Mouse (Mus musculus) layer of hippocampus, adult 9-10 months (tissue): ENCODE data around the gene Derl2.

ENCODE experiments used
- DNase-seq: peaks from one replicate; pipeline ENCODE4 v3.0.0; 2022; ENCODE audit warnings: low spot score

Gene Derl2

GRCm38 (mm10) chr11:70982030-70982429 is 37.6 kb downstream of the Derl2 start:
- DNase-seq: no peak

DNA sequence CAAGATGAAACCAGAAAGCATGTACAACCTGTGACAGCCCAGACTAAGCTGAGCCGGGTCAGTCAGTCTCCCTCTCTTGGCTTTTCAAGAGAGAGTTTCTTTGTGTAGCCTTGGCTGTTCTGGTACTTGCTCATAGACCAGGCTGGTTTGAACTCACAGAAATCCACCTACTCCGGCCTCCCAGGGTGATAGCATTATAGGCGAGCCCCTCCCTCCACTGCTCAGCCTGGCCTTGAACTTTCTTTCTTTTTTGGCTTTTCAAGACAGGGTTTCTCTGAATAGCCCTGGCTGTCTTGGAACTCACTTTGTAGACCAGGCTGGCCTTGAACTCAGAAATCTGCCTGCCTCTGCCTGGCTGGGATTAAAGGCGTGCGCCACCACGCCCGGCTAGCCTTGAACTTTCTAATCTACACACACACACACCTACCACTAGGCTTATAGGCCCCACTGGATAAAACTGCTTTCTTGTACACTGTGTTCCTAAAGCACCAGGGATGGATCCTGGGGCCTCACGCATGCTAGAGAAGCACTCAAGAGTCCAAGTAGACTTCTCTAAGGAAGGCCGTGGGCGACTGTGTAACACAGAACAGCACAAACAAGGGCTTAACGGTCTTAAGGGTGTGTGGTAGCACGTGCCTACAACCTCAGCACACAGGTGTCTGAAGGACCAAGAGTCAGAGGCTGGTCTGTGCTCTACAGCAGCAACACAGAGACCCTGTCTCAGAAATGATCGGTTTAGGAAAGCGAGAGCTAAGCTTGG is 38.7 kb downstream of the Derl2 start:
- DNase-seq: no peak

GRCm38 (mm10) chr11:70980232-70980631 is 39.4 kb downstream of the Derl2 start:
- DNase-seq: no peak

GRCm38 (mm10) chr11:70977293-70977692 is 42.3 kb downstream of the Derl2 start:
- no peak for DNase-seq

- peak; percentile 31 for DNase-seq
Measured at GRCm38 (mm10) chr11:70975193-70975592, 44.4 kb downstream of the Derl2 start.

DNA sequence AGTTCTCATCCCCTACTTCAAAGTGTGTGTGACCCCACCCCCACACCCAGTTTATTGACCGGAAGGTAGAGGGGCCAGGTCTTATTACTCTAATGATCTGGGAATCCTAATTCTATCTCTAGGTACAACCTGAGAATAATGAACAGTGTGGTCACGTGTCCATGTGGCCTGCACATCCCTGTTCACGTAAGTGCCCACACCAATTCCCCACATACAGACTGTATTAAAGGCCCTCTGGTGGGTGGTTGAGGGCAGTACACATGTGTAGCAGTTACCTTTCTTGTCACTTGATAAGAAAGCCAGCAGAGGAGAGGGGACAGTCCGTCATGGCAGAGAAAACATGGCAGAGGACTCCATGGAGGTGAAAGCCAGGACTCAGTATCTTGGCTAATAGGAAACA is 45.7 kb downstream of the Derl2 start:
- DNase-seq: no peak

- DNase-seq: no peak
Measured at GRCm38 (mm10) chr11:70972586-70972985, 47.1 kb downstream of the Derl2 start.

DNA sequence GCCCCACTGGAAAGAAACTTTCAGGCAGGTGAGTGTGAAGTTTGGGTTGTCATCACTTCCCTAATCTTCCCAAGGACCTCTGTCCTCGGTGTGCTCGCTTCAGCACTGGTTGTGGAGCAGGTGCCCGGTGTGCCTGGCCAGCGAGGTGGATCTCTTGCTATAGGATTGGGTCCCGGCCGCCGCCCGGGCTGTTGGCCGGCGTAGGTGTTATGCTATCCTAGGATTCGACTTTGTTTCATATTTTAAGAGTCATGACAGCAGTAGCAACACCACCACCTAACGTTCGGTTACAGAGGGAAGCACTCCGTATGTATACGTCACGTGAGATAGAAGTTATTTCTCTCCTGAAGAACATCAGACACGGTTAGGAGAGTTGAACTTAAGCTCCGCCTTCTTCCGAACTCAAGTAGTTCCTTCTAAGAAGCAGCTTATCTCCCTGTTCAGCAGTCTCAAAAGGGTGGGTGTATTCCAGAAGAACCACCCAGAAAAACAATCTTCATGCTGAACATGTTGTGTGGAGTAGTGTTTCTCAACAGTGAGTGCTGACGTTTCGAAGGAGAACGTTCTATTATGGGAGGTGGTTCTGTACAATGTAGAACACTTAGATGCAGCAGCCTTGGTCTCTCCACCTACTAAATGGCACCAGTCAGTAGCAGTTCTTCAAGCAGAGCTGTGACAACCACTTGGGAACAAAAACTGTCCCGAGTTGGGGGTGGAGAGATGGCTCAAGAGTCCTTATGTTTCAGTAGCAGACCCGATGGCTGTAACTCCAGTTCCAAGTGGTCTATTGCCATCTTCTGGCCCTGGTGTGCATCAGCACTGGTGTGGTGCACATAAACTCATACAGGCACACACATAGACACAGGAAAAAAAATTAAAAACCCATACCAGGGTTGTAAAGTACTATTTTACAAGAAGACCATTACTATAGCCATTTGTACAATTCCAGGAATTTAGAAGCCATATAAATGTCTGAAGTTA is 48.8 kb downstream of the Derl2 start:
- no peak for DNase-seq

DNA sequence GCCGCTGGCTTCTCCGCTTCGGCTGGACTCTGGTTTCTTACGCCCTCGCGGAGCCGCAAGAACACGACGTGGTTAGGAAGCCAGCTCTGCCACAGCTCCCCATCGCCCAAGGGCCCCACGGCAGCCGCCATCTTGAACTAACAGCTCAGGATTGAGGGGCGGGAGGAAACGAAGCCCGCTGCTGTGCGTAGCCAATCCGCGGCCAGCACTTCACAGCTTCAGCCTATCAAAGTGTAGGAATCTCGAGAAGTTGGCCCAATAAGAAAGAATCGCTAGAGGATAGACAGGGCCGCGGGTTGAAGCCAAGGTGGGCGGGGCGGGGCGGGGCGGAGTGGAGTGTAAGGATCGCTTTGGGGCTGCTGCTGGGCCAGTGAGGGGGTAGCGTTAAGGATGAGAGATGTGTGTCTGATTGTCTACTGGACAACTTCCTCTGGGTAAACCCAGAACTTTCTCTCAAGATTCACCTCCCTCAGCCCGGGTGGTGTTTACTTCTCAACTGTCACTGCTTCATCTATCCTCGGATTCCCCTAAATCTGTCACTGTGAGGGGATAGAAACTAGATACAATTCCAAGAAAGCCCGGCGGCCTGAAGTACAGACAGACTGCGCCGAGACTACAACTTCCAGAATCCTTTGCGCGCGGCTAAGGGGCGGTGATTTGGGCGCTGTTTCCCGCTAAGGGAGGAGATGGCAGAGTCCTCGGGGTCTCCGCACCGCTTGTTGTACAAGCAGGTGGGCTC is 49.7 kb downstream of the Derl2 start, which contains the start of the genes Nup88 and Rpain:
Gene Nup88, minus strand, starts transcription at position 153 of the 739 bp plus-strand sequence.
Gene Rpain, plus strand, starts transcription at position 393 of the 739 bp plus-strand sequence.
- DNase-seq: peak; percentile 93

- no peak for DNase-seq
Measured at GRCm38 (mm10) chr11:70969271-70969794, 50.3 kb downstream of the Derl2 start.

- no peak for DNase-seq
Measured at GRCm38 (mm10) chr11:70964222-70964907, 55.3 kb downstream of the Derl2 start.

- DNase-seq: no peak
Measured at GRCm38 (mm10) chr11:70960786-70961554, 58.7 kb downstream of the Derl2 start.
